Mouse (Mus musculus): Measurements from ENCODE around the gene Trmt112.

DNA sequence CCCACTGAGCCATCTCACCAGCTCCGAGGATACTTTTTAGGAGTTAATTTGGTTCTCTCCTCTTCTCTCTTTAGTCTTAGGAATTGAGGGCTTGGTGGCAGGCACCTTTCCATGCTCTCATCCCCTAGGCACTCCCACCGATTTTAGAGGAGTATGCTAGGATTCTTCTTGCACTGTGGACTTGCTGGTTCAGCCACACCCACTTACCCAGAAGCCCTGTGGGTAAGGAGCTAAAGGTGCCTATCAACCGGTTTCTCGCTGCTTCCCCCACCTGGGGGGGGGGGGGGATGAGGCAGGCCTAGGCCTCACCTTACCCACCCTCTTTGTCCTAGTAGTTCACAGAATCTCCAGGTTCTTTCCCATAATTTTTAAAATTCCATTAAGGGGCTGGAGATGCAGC lies 38.2 kb downstream of the Trmt112 start:
- TF ChIP-seq POLR2A (IDR thresholded peaks at IDR 0.05; ENCODE audit: low read depth, low read length) (no peak), CTCF (conservative IDR thresholded peaks at IDR 0.05; ENCODE audit: insufficient read depth, insufficient read length, low read depth, low read length) (no peak)

Data from kidney, adult 2 months (tissue).